Mouse (Mus musculus): ENCODE results near the gene Arfgap2.

Gene Arfgap2

DNA sequence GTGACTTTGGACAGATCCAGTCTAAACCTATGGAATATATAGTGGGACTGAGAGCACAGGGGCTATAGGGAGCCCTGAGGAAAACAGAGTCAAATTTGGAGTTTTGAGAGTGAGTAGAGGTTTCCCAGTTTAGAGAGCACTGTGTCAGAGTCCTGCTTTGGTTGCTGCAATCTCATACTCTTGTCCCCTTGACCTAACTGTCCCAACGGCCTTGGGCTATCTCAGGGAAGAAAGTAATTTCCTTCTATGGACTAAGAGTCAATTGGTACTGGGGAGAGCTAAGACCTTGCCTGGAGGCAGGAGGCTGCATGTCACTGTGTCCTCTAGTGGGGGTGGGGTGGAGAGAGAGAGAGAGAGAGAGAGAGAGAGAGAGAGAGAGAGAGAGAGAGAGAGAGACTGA, 5.9 kb upstream of the Arfgap2 start:
- DNase-seq (ENCODE audit: extremely low read depth, low read depth, low spot score) = no peak

DNA sequence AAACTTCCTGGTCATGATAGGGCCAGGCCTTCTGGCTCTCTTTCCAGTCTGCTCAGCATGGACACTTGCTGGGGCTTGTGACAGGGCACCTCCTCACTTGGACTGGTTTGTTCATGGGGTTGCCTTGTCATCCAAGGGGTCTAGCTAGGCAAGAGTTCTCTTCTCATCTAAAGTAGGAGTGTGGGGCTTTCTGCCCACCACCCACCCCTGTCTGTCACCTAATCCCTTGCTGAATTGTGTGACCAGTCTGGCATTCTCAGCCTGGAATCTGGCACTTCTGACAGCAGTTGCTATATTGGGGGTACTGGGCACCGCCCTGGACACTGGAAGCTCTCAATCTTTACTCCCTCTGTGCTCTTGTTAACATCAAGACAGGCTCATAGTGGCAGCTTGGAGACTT, 5.3 kb upstream of the Arfgap2 start:
- no peak for DNase-seq (ENCODE audit: extremely low read depth, low read depth, low spot score)

DNA sequence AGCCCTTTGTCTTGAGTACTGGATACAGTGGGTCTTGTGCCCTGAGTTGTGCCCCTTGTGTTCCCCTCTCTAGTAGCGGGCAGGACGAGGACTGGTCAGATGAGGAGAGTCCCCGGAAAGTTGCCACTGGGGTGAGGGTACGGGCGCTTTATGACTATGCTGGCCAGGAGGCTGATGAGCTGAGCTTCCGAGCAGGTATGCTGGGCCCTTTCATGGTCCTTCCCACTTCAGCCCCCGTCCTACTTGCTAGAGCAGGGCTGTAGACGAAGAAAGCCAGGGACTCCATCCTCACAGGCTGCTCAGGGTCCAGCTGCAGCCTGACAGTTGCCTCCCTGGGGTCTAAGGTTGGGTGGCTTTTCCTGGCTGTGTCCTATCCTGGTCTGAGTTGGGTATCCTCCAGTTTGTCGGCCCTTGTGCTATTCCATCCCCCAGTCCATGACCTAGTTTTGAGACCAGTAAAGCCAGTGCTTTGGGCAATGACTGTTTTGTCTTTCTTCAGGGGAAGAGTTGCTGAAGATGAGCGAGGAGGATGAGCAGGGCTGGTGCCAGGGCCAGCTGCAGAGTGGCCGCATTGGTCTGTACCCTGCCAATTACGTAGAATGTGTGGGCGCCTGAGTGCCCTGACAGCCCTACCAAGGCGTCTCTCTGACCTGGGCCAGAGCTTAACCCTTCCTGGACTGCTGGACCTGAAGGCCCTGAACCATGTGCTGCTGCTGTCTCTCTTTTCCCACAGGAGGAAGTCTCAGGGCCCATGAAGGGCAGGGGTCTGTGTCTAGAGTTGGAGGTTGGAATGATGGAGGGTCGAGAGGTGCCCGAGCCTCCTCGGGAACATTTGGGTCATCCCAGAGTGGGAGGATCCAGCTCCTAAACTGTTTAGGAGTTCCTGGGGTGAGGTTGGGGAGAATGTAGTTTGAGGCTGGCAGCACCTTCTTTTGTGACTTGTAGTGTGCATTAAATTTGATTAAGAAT, 798 bp upstream of the Arfgap2 start:
- DNase-seq (ENCODE audit: extremely low read depth, low read depth, low spot score) = no peak

DNA sequence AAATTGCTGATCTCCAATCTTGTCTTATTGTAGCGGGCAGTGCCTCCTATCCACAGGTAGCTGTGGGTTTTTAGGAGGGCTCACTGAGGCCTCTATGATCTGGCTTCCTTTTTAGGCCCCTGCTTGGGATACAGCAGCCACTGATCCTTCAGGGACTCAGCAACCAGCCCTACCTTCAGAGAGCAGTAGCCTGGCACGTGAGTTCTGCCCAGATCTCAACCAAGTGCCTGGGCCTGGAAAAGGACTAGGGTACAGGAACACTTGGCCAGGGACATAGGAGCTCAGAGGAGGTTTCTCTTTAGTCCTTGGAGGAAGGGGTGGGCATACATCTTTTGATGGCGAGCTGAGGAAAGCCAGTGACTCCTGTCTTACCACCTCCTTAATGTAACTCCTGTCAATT, 3.3 kb downstream of the Arfgap2 start:
- DNase-seq (ENCODE audit: extremely low read depth, low read depth, low spot score) = no peak

DNA sequence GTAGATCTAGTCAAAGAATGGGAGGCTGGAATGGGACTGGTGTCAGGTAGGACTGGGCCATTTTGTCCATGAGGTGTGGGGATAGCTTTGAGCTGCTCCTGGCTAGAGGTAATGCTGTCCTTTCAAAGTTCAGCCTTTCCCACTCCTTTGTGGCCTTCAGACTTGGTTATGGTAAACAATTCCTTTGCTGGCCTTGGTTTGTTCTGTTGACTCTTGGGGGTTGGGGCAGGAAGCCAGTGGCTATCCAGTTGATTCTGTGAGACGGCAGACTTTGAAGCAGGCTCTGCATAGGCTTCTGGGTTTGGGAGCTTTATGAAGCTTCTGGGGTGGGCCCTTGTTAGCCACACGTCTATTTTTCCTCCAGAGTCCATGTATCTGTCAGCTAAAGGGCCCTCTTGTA, 3.9 kb downstream of the Arfgap2 start:
- no peak for DNase-seq (ENCODE audit: extremely low read depth, low read depth, low spot score)

DNA sequence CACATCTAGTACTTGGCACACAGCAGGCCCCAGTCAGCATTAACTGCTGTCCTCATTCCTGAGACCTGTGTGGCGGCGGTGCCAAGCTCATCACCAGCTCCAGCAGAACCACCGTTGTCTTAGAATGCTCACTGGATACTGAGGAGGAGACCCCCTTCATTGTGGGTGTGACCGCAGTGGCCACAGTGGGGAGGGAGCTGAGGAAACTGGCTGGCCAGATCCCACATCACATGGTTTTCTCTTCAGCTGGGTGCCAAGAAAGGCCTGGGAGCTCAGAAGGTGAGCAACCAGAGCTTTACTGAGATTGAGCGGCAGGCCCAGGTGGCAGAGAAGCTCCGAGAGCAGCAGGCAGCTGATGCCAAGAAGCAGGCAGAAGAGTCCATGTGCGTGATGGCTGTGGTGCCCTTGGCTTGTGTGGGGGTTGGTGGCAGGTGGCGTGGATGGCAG, 4.9 kb downstream of the Arfgap2 start:
- DNase-seq (ENCODE audit: extremely low read depth, low read depth, low spot score) = no peak

DNA sequence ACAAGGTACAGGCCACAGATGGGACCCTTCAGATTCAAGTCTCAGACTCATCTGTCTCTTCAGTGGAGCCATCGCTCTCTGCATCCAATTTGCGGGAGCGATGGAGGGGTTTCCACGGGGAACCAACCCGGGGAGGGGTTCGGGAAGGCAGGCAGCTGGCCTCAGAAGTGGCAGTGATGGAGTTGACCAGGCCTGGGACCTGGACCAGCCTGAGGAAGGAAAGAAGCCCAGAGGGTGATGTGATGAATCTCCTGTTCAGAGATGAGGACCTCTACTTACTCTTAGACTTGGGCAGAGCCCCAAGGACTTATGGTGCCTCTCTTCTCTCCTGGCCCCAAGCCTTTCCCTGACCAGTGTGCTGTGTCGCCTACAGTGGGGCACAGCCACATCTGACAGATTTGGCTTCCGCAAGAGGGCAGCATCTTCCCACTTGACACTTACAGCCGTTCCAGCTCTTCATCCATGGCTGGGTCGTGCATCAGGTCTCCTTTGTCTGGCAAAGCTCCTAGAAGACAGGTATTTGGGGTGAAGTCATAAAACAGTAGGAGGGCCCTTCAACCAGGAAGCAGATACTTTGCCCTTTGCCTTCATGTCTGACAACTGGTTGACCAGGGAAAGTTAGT, 14.1 kb downstream of the Arfgap2 start:
- DNase-seq (ENCODE audit: extremely low read depth, low read depth, low spot score) = no peak

DNA sequence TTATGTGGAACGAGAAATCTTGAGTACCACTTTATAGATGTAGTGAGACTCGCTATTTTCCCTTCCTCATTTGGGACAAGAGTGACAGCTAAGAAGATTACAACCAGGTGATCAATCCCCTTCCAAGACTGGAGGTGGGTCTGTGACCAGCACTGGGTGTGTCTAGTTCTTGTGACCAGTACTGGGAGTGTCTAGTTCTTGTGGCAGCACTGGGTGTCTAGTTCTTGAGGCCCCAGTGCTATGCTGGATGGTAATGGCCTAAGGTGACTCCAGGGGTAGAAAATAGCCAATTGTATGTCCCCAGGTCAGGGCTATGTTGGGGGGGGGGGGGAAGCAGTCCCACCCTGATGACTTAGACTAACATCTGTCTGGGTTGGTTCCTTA, 14.6 kb downstream of the Arfgap2 start:
- DNase-seq (ENCODE audit: extremely low read depth, low read depth, low spot score) = no peak

DNA sequence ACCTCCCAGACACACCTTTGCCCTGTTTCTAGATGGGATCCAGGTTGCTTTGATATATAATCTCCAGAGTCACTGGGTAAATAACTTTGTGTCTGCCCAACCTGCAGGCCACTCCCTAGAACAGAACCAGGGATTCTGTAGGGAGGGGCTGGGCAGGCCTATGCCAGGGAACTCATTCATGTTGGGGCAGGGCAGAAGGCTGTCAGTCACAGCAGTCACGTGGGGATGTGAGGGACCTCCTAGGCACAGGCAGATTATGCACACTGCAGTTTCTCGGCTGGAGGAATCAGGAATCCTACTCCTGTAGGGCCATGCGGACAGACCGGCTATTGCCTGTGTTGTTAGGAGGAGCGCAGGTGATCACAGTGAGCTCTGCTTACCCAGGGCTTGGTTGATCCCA, 16.6 kb downstream of the Arfgap2 start:
- DNase-seq (ENCODE audit: extremely low read depth, low read depth, low spot score) = no peak

DNA sequence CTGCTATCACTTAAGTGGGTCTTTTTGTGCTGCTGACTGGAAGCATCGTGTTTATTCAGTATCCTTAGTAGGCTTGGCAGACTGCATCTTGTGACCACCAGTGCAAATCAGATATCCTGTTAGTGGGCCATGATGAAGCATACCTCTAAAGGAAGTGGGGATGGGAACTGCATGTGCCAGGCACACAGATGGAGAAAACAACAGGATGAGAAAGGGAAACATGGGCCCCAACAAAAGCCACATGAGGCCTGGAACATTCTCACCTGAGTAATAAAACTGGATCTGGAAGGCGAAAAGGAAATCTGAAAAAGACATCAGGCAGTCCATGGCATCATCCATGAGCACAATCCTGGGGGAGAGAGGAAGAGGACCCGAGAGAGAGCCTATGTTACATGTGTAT, 19.2 kb downstream of the Arfgap2 start:
- no peak for DNase-seq (ENCODE audit: extremely low read depth, low read depth, low spot score)

DNA sequence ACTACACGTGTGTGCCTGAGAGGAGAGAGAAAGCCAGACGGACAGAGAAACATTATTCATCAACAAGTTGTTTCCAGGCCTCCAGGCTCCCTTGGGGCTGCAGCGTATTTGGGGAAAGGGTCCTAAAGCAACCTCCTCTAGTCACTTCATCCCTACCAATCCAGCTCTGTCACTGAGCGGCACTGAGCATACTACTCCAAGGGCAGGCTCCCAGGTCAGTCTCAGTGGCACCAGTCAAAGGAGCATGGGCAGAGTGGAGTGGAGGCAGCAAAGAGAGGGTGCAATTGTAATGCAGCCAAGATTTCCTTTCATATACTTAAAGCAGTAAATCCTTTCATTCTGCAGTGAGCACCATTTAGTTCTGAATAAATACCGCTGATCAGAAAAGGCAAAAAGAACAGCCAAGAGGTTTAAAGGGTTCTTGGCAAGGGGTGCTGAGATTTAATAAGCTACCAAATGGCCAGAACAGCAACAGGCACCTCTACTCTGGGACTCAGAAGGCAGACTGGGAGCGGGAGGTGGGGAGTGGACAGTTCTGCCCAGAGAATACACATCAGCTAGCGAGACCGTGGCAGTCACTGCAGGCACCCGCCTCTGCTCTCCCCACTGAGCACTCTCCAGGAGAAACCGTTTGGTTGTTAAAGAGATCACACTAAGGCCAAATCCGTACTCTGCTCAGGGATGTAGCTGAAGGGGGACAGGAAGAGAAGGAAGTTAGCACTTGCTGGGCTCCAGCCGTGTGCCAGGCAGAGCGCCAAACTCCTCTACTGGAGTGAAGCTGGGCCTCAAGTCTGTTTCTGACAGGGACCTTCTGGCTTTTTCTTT, 19.8 kb downstream of the Arfgap2 start:
- DNase-seq (ENCODE audit: extremely low read depth, low read depth, low spot score) = no peak

DNA sequence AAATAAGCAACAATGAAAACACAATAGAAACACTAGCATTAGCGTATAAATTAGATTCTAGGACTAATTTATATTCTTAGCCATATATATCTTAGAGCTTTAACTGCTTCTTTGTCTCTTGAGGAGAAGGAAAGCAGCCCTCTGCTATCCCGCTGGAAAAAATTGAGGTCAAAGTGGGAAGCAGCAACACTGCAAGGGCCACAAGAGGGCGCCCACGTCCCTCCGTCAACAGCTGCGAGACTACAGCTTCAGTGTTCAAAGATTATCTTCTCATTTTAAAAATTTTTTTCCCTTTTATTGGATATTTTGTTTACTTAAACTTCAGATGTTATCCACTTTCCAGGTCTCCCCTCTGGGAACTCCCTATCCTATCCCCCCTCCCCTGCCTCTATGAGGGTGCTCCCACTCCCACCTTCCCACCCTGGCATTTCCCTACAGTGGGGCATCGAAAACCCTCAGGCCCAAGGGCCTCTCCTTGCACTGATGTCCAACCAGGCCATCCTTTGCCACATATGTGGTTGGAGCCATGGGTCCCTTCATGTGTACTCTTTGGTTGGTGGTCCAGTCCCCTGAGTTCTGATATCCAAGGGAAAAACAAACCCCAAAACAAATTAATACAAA, 21.2 kb downstream of the Arfgap2 start:
- no peak for DNase-seq (ENCODE audit: extremely low read depth, low read depth, low spot score)

DNA sequence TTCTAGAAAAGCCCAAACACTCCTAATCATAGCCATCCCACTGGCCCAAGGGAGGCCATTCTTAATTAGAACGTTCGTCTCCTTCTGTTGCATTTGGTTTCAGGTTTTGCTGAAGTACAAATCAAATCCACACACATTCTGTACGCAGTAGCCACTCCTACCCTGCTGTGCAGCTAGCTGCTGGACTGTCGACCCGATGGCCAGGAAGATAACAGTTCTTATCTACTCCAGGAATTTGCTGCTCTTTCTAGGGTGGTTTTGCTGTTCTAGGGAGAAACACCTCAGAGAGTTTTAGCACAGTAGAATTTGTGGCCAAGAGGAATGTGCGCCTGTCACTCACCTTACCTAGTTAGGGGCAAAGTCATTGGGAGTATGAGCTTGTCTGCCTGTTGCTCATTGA, 22.8 kb downstream of the Arfgap2 start:
- DNase-seq (ENCODE audit: extremely low read depth, low read depth, low spot score) = no peak

DNA sequence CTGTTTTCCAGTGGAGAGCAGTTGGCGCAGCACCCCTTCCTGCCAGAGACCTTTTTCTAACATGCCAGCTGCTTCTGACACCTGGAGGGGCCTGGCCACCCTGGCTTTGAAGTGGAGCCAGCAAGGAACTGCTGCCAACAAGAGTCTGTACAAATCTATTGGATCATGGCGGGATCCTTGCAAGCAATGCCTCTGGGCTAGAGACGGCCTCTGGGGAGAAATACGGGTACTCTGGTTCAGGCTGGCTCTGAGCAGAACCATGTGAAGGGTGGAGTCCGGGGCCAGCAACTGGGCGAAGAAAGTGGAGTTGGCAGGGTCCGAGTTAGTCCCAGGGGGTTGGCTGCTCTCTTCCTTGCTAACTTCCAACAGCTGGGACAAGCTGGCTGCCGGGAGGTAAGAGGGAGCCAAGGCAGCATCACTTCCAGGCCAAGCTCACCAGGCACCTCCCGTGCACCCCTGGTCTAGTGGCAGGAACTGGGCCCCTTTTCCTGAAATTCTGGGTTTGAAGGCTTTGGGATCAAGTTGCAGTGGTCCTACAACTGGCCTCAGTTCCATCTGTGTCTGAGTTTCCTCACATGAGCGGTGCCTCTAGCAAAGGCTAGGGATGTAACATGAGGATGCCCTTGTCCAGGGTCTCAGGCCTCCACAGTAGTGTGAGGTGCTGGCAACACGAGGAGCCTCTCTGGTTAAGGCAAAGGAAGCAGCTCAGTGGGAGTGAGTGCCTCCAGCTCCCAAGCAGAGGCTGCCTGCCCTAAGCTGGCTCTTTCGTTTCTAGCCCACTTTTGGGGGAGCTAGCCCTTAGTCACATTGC, 26.6 kb downstream of the Arfgap2 start:
- DNase-seq (ENCODE audit: extremely low read depth, low read depth, low spot score) = no peak

DNA sequence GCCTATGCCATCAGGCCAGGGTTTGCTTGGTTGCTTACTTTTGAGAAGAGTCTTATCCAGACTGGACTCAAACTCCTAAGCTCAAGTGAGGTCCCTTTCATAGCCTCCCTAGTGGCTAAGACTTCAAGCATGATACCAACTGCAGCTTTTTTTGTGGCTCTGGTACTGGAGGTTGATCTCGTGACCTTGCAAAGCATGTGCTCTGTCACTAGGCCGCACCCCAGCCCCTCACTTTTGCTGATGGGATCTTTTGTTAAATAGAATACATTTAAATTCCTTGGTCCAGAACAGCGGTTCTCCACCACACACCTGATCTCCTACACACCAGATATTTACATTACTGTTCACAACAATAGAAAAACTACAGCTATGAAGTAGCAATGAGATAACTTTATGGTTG, 29.5 kb downstream of the Arfgap2 start:
- DNase-seq (ENCODE audit: extremely low read depth, low read depth, low spot score) = no peak

DNA sequence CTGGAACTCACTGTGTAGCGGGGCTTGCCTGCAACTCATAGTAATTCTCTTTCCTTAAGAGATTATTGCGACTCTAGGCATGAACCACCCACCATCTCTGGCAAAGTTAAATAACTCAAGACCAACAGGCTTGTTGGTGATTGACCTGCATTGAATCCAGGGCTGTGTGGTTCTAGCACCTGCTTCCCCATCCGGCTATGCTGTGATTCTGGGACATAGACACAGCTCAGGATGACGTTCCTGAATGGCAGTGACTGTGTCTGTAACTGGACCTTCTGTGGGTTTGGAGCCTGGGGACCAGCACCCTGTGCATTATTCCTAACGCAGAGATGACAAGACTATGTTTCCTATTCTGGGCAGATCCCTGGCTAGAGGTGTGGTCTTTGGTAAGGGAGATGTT, 31.1 kb downstream of the Arfgap2 start:
- no peak for DNase-seq (ENCODE audit: extremely low read depth, low read depth, low spot score)

DNA sequence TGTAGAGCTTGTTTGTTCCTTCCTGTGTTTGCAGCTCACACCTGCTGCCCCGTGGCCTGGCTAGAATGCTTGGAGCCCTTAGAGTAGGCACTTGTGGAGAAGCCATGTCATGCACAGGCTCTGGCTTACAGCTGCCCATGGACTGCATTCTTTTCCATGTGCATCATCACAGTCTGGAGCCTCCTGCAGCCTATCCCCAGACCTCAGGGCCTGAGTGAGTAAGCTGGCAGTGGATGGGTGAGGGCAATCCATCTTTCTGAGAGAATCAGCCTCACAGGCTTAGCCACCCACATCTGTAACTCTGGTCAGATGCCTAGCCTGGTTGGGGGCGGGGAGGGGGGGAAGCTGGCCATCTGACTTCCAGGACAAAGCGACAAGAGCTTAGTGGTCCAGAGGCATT, 34.4 kb downstream of the Arfgap2 start:
- DNase-seq (ENCODE audit: extremely low read depth, low read depth, low spot score) = no peak

DNA sequence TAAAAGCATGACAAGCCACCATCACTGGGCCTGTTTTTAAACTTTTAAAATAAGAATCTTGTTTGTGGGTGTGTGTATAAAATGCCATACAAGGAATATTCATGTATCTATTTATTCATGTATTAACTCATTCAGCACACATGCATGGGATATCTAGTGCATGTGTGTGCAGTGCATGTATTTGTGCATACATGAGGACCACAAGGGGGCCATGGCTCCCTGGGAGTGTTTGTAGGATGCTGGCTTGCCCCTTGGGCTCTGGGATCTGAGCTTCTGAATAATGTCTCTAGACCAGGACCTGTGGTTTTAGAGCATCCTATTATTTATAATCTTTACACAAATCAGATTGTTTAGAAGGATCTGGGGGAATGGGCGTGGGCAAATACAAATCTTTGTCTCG, 36.0 kb downstream of the Arfgap2 start:
- DNase-seq (ENCODE audit: extremely low read depth, low read depth, low spot score) = no peak

DNA sequence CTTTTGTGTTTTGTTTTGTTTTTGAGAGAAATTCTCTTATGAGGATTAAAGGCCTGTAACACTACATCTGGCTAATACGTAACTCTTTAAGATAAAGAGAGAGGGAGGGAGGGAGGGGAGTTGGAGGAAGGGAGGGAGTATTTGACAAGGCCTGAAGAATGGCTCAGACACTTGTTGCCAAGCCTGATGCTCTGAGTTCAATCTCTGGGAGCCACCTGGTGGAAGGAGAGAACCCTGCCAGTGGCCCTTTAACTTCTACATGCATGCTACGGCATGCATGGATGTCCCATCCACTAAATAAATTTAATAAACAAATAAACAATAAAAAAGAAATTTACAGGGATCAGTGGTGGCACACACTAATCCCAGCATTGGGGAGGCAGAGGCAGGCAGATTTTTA, 37.1 kb downstream of the Arfgap2 start:
- no peak for DNase-seq (ENCODE audit: extremely low read depth, low read depth, low spot score)

DNA sequence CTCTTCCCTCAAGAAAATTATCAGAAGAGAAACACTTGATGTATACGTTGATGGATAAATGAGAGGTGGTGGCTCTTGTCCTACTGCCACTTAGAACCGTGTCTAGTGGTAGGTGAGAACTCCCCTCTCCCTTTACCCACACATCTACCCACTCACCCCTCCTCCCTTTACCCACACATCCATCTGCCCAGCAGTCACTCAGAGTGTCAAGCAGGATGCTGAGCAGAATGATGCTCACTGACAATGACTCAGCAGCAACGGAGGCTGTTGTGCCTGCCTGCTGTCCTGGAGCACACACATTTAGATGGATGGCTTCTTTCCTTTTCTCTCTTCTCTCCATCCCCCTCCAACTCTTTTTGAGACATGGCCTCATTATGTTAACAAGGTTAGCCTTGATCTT, 38.1 kb downstream of the Arfgap2 start:
- DNase-seq (ENCODE audit: extremely low read depth, low read depth, low spot score) = no peak

Measured in fat pad, adult 2 months (tissue).